Comparison of ENCODE assay signal across 1 mouse cellular context in genomic region chr5:96176879-96177358, GRCm38 (mm10).
TF ChIP-seq lines count a peak whose summit lies in the region.

No protein-coding gene starts in this region.

TF ChIP-seq in MEL, 35 proteins besides CTCF, POLR2A, EP300 and RAD21 (continued from another document):
- TF ChIP-seq CHD2 (IDR thresholded peaks at IDR 0.05; ENCODE audit: low read length) (no peak), MYC (IDR thresholded peaks at IDR 0.05; ENCODE audit: low read depth, low read length) (peak; percentile 100), USF2 (IDR thresholded peaks at IDR 0.05; ENCODE audit: borderline replicate concordance in 1 of 2, insufficient read depth in 1 of 2, low read depth in 1 of 2, low read length in 2 of 2) (no peak), ELF1 (IDR thresholded peaks at IDR 0.05; ENCODE audit: low read depth, low read length) (peak; percentile 57; the same call in 1 of the 2 replicates), ZNF384 (IDR thresholded peaks at IDR 0.05; ENCODE audit: low read depth, low read length) (no peak), TCF12 (IDR thresholded peaks at IDR 0.05; ENCODE audit: low read depth, low read length) (no peak), UBTF (IDR thresholded peaks at IDR 0.05; ENCODE audit: borderline replicate concordance, insufficient read depth, low read depth, low read length) (no peak), NELFE (IDR thresholded peaks at IDR 0.05; ENCODE audit: low read depth, low read length) (peak; percentile 84), E2F4 (IDR thresholded peaks at IDR 0.05; ENCODE audit: borderline replicate concordance, low read depth, low read length) (peak; percentile 60; the same call in 1 of the 2 replicates), SMC3 (IDR thresholded peaks at IDR 0.05; ENCODE audit: low read depth, low read length) (no peak), MAX (IDR thresholded peaks at IDR 0.05; ENCODE audit: low read length) (peak; percentile 100), MAZ (IDR thresholded peaks at IDR 0.05; ENCODE audit: low read depth, low read length) (peak; percentile 48; the same call in 1 of the 2 replicates), ETS1 (IDR thresholded peaks at IDR 0.05; ENCODE audit: low read depth, low read length) (peak; percentile 67), JUND (IDR thresholded peaks at IDR 0.05; ENCODE audit: low read depth, low read length) (no peak), POLR2AphosphoS5 (IDR thresholded peaks at IDR 0.05; ENCODE audit: borderline replicate concordance, low read depth, low read length) (no peak; the same call in 1 of the 2 replicates), ZMIZ1 (IDR thresholded peaks at IDR 0.05; ENCODE audit: low read depth, low read length) (no peak; the same call in 1 of the 2 replicates)
TF ChIP-seq in MEL: peak in this region for 16.
